Mouse (Mus musculus) liver, postnatal 0 days (tissue): ENCODE measurements around the gene Rapgef1. TPM values are rescaled to one million over a fixed set of nuclear protein-coding genes. Genes with fewer than 3 reads are reported as not detected.

ENCODE experiments used
- ATAC-seq: fragments of 200-750 bp; cut with Nextera tagmentation; 2 replicates; pipeline ENCODE4 v1.8.0; 2017; ENCODE audit warnings: mild to moderate bottlenecking, moderate library complexity
- DNase-seq: peaks from one replicate; pipeline ENCODE4 v3.0.0-alpha.2; 2016
- H3K27ac ChIP-seq: fragments of 300-500 bp; sonication (generic); 2 replicates; pipeline ENCODE4 v1.5.1; 2014; ENCODE audit warnings: antibody characterized with exemption, moderate library complexity, mild to moderate bottlenecking, low read depth
- H3K27me3 ChIP-seq: fragments of 300-500 bp; sonication (generic); 2 replicates; pipeline ENCODE4 v1.6.1; 2014; ENCODE audit warnings: low read length, control low read depth, mixed read lengths; ENCODE audit not compliant: insufficient read depth
- H3K36me3 ChIP-seq: fragments of 300-500 bp; sonication (generic); replicated peaks from 2 replicates; pipeline ENCODE4 v1.6.1; 2014; ENCODE audit warnings: mild to moderate bottlenecking, control low read depth, low read length, moderate library complexity, mixed read lengths; ENCODE audit not compliant: insufficient read depth
- H3K4me1 ChIP-seq: fragments of 300-500 bp; sonication (generic); 2 replicates; pipeline ENCODE4 v1.6.1; 2014; ENCODE audit warnings: antibody characterized with exemption, mild to moderate bottlenecking, control low read depth; ENCODE audit not compliant: insufficient read depth
- H3K4me2 ChIP-seq: fragments of 300-500 bp; sonication (generic); 2 replicates; pipeline ENCODE4 v1.6.1; 2014; ENCODE audit warnings: low read depth, mild to moderate bottlenecking, low read length, moderate library complexity, mixed read lengths
- H3K4me3 ChIP-seq: fragments of 300-500 bp; sonication (generic); 2 replicates; pipeline ENCODE4 v1.5.1; 2014; ENCODE audit warnings: low read depth, low read length
- H3K9ac ChIP-seq: fragments of 300-500 bp; sonication (generic); replicated peaks from 2 replicates; pipeline ENCODE4 v1.6.1; 2014; ENCODE audit warnings: mild to moderate bottlenecking, moderate library complexity
- H3K9me3 ChIP-seq: fragments of 300-500 bp; sonication (generic); 2 replicates; pipeline ENCODE4 v1.6.1; 2016; ENCODE audit warnings: mild to moderate bottlenecking, control low read depth, low read length, mixed read lengths
- CTCF ChIP-seq: sonication (generic); IDR thresholded peaks from 2 replicates; pipeline ENCODE4 v1.5.1; 2016; ENCODE audit warnings: antibody characterized with exemption, low read depth
- EP300 ChIP-seq: IDR thresholded peaks from 2 replicates; pipeline ENCODE4 v1.6.1; 2016; ENCODE audit warnings: antibody characterized with exemption, low read depth, mild to moderate bottlenecking
- WGBS: fragments of 180-500 bp; shearing (Covaris S2); extraction: QIAGEN DNeasy Blood & Tissue Kit; methylation state at CpG from one replicate; pipeline ENCODE4 v1.1.7; 2014; ENCODE audit not compliant: insufficient replicate concordance; 5-methylcytosine and 5-hydroxymethylcytosine counted together
- polyA plus RNA-seq: library from polyadenylated mRNA; unstranded; fragments of >200 nt; fragmentation: Nextera tagmentation; extraction: Ambion mirVana; gene quantifications from 2 replicates; pipeline ENCODE4 v1.2.1, GENCODE M21; 2015

The Rapgef1 gene
- polyA plus RNA-seq, 1 experiment from 2014 or later = 4.8 TPM

- ATAC-seq (peak; percentile 18; the same call in 1 of the 2 replicates), DNase-seq (no peak)
- 44% methylated on average over 3 of the region's 3 CpGs for WGBS
- Histone ChIP-seq H3K4me2 (no peak overlapping the region), H3K36me3 (no peaks in the 10 kb centered on the region), H3K9ac (no peak overlapping the region), H3K27ac (0 out of 2 replicates have a peak overlapping the region, but pooled peaks have one; percentile 36), H3K4me3 (no peak overlapping the region), H3K9me3 (no peaks in the 10 kb centered on the region), H3K27me3 (no peaks in the 10 kb centered on the region), H3K4me1 (peaks cover 59% of the 10 kb centered on the region)
- TF ChIP-seq EP300 = 0 out of 2 replicates have a peak, but pooled peaks have one; percentile 27
- TF ChIP-seq CTCF = no peak
These were observed 12.7 kb downstream of the Rapgef1 start for GRCm38 (mm10) chr2:29632168-29632662.

- H3K9ac ChIP-seq = no peak overlapping the region
- peaks cover 54% of the 10 kb centered on the region for H3K4me1 ChIP-seq
These were observed 13.6 kb downstream of the Rapgef1 start for GRCm38 (mm10) chr2:29633101-29633554.

GRCm38 (mm10) chr2:29633782-29634181, 14.3 kb downstream of the Rapgef1 start:
- Histone ChIP-seq H3K4me2 (no peak overlapping the region), H3K27ac (0 out of 2 replicates have a peak overlapping the region, but pooled peaks have one; percentile 61), H3K36me3 (no peaks in the 10 kb centered on the region), H3K27me3 (no peaks in the 10 kb centered on the region), H3K9ac (0 out of 2 replicates have a peak overlapping the region, but pooled peaks have one; percentile 26), H3K4me3 (no peak overlapping the region), H3K9me3 (no peaks in the 10 kb centered on the region), H3K4me1 (peaks cover 49% of the 10 kb centered on the region)
- DNase-seq (no peak), ATAC-seq (no peak)
- 81% methylated on average over 3 of the region's 3 CpGs for WGBS
- TF ChIP-seq CTCF = no peak

More at GRCm38 (mm10) chr2:29633101-29633554, 13.6 kb downstream of the Rapgef1 start:
- Histone ChIP-seq H3K4me3 (no peak overlapping the region), H3K27ac (peak overlapping the region; percentile 61; the same call in 1 of the 2 replicates), H3K27me3 (no peaks in the 10 kb centered on the region), H3K9me3 (no peaks in the 10 kb centered on the region), H3K4me2 (peak overlapping the region; percentile 4; the same call in 1 of the 2 replicates), H3K36me3 (no peaks in the 10 kb centered on the region)
- TF ChIP-seq EP300 (no peak), CTCF (no peak)
- peak; percentile 38 for ATAC-seq
- WGBS = 37% methylated on average over 6 of the region's 6 CpGs
- peak; percentile 60 for DNase-seq

- H3K9ac ChIP-seq = no peak overlapping the region
- no peak overlapping the region for H3K27ac ChIP-seq
- H3K27me3 ChIP-seq = no peaks in the 10 kb centered on the region
- DNase-seq (no peak), ATAC-seq (no peak)
- peaks cover 41% of the 10 kb centered on the region for H3K4me1 ChIP-seq
- H3K36me3 ChIP-seq = no peaks in the 10 kb centered on the region
- WGBS = 68% methylated on average over 5 of the region's 5 CpGs
- no peaks in the 10 kb centered on the region for H3K9me3 ChIP-seq
- TF ChIP-seq EP300 = no peak
- TF ChIP-seq CTCF = no peak
- H3K4me3 ChIP-seq = no peak overlapping the region
- no peak overlapping the region for H3K4me2 ChIP-seq
These were observed 15.0 kb downstream of the Rapgef1 start for GRCm38 (mm10) chr2:29634541-29634940.

GRCm38 (mm10) chr2:29635966-29636507, 16.5 kb downstream of the Rapgef1 start:
- H3K4me1 ChIP-seq = peaks cover 38% of the 10 kb centered on the region
- H3K36me3 ChIP-seq = no peaks in the 10 kb centered on the region
- H3K9me3 ChIP-seq = no peaks in the 10 kb centered on the region
- ATAC-seq (no peak), DNase-seq (no peak)
- 82% methylated on average over 5 of the region's 5 CpGs for WGBS
- no peak overlapping the region for H3K4me3 ChIP-seq
- H3K4me2 ChIP-seq = no peak overlapping the region
- no peak overlapping the region for H3K9ac ChIP-seq
- H3K27me3 ChIP-seq = no peaks in the 10 kb centered on the region
- TF ChIP-seq EP300 = no peak
- no peak for TF ChIP-seq CTCF
- no peak overlapping the region for H3K27ac ChIP-seq

- ATAC-seq = no peak
- H3K4me2 ChIP-seq = no peak overlapping the region
- peaks cover 27% of the 10 kb centered on the region for H3K4me1 ChIP-seq
- no peak for DNase-seq
- no peak overlapping the region for H3K9ac ChIP-seq
- H3K36me3 ChIP-seq = no peaks in the 10 kb centered on the region
- H3K27ac ChIP-seq = no peak overlapping the region
- no peak overlapping the region for H3K4me3 ChIP-seq
- TF ChIP-seq EP300 (no peak), CTCF (no peak)
- no peaks in the 10 kb centered on the region for H3K9me3 ChIP-seq
- H3K27me3 ChIP-seq = no peaks in the 10 kb centered on the region
These were observed 18.0 kb downstream of the Rapgef1 start for GRCm38 (mm10) chr2:29637528-29637927.
